Mouse (Mus musculus) hindbrain, embryonic 12.5 days (tissue): ENCODE measurements around the gene Rasip1. TPM values are rescaled to one million over a fixed set of nuclear protein-coding genes. Genes with fewer than 3 reads are reported as not detected.
A peak's percentile ranks its signal among the peaks of the same experiment; 100 is the strongest.

Experiments used
- ATAC-seq: fragments of 200-750 bp; cut with Nextera tagmentation; 2 replicates; pipeline ENCODE4 v1.8.0; 2017; ENCODE audit warnings: moderate TSS enrichment; ENCODE audit not compliant: low FRiP score
- H3K27ac ChIP-seq: fragments of 300-500 bp; sonication (generic); 2 replicates; pipeline ENCODE4 v1.5.1; 2016; ENCODE audit warnings: mild to moderate bottlenecking
- H3K27me3 ChIP-seq: fragments of 300-500 bp; sonication (generic); 2 replicates; pipeline ENCODE4 v1.6.1; 2016; ENCODE audit warnings: mild to moderate bottlenecking
- H3K36me3 ChIP-seq: fragments of 300-500 bp; sonication (generic); 2 replicates; pipeline ENCODE4 v1.6.1; 2016; ENCODE audit warnings: mild to moderate bottlenecking
- H3K4me1 ChIP-seq: fragments of 300-500 bp; sonication (generic); 2 replicates; pipeline ENCODE4 v1.6.1; 2016
- H3K4me2 ChIP-seq: fragments of 300-500 bp; sonication (generic); replicated peaks from 2 replicates; pipeline ENCODE4 v1.6.1; 2016; ENCODE audit warnings: mild to moderate bottlenecking
- H3K4me3 ChIP-seq: fragments of 300-500 bp; sonication (generic); 2 replicates; pipeline ENCODE4 v1.5.1; 2016; ENCODE audit warnings: mild to moderate bottlenecking
- H3K9ac ChIP-seq: fragments of 300-500 bp; sonication (generic); 2 replicates; pipeline ENCODE4 v1.6.1; 2016; ENCODE audit warnings: mild to moderate bottlenecking, moderate library complexity
- H3K9me3 ChIP-seq: fragments of 300-500 bp; sonication (generic); replicated peaks from 2 replicates; pipeline ENCODE4 v1.6.1; 2016; ENCODE audit warnings: mild to moderate bottlenecking
- WGBS: fragments of 180-500 bp; shearing (Covaris S2); methylation state at CpG from one replicate; pipeline ENCODE4 v1.1.7; 2016; 5-methylcytosine and 5-hydroxymethylcytosine counted together
- polyA plus RNA-seq: library from polyadenylated mRNA; unstranded; fragments of >200 nt; fragmentation: Nextera tagmentation; extraction: Ambion mirVana; gene quantifications from 2 replicates; pipeline ENCODE4 v1.2.1, GENCODE M21; 2016

Rasip1 gene
- polyA plus RNA-seq, 1 experiment from 2014 or later = 15.6 TPM

DNA sequence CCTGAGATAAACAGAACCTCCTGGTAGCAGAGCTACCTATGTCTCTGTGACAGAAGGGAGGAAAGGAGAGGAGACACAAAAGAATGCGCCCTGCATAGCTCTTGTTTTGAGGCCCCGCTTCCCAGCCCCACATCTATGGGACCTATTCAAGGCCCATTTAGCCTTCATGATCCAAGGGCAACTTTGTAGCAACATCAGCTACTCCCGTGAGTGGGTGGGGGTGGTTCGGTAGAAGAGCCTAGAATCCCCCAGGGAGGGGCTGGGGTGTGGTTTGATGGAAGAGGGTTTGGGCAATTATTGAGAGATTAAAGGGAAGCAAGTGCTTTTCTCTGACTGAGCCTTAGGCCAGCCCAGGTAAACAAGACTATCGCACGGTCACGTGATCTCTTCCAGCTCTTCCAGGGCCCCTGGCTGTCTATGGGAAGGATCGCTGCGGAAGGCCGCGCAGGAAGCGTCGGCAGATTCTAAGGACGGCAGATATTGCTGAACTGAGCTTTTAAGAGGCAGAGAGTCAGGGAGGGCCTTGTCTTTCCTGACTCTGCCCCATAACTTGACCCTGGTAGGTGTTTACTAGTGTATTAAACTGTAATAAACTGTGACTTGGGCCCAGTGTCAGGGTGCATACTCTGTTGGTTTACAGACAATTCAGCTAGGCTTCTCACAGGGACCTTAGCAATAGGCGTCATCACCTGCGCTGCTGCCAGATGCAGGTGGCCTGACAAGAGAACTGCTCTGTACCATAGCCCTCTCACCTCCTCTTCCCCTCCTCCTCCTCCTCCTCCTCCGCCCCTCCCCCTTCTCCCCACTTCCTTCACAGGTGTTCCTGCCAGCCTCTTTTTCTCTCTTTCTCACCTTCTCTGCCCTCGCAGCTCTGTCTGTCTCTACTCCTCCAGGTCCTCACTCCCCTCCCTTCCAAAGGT, 28.1 kb upstream of the Rasip1 start:
- Histone ChIP-seq H3K4me1 (no peaks in the 10 kb centered on the region), H3K27me3 (no peaks in the 10 kb centered on the region), H3K9me3 (no peaks in the 10 kb centered on the region), H3K36me3 (no peaks in the 10 kb centered on the region), H3K27ac (no peak overlapping the region), H3K4me2 (no peak overlapping the region), H3K9ac (no peak overlapping the region), H3K4me3 (no peak overlapping the region)
- ATAC-seq = no peak
- WGBS = 47% methylated on average over 18 of the region's 18 CpGs

DNA sequence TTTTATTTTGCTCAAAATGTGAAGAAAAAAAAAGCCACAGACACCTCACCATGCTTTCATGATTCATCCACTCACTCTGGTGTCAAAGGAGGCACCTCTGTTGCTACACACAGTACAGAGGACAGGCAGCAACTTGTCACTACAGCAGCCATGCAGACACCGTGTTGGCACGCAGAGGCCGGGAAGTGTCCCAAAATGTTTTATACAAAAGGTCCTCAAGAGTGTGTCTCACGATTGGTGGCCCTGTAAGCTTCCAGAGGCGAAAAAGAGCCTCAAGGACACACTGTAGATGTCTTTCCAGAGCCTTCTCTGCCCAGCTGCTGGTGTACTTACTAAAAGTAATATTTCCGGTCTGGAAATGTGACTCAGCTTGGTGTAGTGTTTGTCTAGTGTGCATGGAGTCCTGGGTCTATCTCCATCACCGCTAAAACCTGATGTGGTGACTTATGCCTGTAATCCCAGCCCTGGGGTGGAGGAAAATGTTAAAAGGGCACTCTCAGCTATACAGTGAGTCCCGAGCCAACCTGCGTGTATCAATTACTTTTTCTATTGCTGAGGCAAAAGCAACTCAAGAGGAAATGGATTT, 21.5 kb upstream of the Rasip1 start:
- H3K36me3 ChIP-seq = no peaks in the 10 kb centered on the region
- no peak for ATAC-seq
- H3K4me1 ChIP-seq = no peaks in the 10 kb centered on the region
- no peak overlapping the region for H3K9ac ChIP-seq
- H3K27me3 ChIP-seq = no peaks in the 10 kb centered on the region
- H3K4me2 ChIP-seq = no peak overlapping the region
- H3K27ac ChIP-seq = no peak overlapping the region
- WGBS = 82% methylated on average over 9 of the region's 9 CpGs
- H3K4me3 ChIP-seq = no peak overlapping the region
- no peaks in the 10 kb centered on the region for H3K9me3 ChIP-seq

DNA sequence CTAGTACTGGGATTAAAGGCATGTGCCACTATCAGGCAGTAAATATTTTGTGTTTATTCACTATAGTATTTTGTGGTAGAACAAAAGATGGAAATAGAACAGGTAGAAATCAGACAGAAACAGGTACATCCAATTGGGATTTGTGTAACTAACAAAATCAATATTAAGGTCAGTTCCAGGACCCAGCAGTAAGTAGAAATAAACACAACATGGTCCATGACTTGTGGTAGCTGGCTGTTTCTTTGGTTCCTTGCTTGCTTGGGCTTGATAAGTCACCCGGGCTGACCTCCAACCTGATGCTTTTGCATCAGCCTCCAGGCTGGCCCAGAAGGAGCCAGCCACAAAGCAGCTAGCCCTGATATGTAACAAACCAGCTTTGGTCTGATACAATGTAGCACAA, 17.8 kb upstream of the Rasip1 start:
- H3K36me3 ChIP-seq = no peaks in the 10 kb centered on the region
- ATAC-seq = no peak
- no peak overlapping the region for H3K9ac ChIP-seq
- no peak overlapping the region for H3K27ac ChIP-seq
- no peaks in the 10 kb centered on the region for H3K4me1 ChIP-seq
- no peak overlapping the region for H3K4me2 ChIP-seq
- 88% methylated on average over 1 of the region's 1 CpGs for WGBS
- H3K4me3 ChIP-seq = no peak overlapping the region
- no peaks in the 10 kb centered on the region for H3K27me3 ChIP-seq
- no peaks in the 10 kb centered on the region for H3K9me3 ChIP-seq

DNA sequence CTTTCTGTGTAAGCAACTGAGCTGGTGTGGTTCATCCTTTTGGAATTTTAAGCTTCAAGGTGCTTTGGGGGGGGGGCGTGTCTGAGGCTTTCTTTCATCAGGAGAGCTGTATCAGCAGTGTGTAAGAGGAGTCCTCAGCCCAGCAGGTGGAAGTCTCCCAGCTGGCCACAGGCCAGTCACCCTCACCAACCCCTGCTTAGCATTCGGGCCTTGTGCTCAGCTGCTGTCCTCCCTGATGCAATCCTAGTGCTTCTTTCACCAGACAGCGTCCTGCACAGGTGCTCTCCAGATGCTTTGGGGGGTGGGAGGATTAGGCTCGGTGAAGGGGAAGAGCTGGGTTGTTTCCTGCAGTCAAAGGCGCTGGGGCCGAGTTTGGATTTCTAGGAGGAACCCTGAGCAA, 11.0 kb upstream of the Rasip1 start:
- Histone ChIP-seq H3K4me2 (no peak overlapping the region), H3K9me3 (no peaks in the 10 kb centered on the region), H3K4me1 (peaks cover 9% of the 10 kb centered on the region), H3K36me3 (no peaks in the 10 kb centered on the region), H3K27ac (no peak overlapping the region), H3K9ac (no peak overlapping the region), H3K4me3 (no peak overlapping the region), H3K27me3 (peaks cover 45% of the 10 kb centered on the region)
- 23% methylated on average over 6 of the region's 6 CpGs for WGBS
- no peak for ATAC-seq

- Histone ChIP-seq H3K27ac (no peak within 1 kb of the TSS), H3K4me3 (no peak within 1 kb of the TSS), H3K9me3 (no peaks in the 10 kb centered on the region), H3K27me3 (peaks cover 45% of the 10 kb centered on the region), H3K36me3 (no peaks in the 10 kb centered on the region), H3K4me2 (peak within 1 kb of the TSS; percentile 27; the same call in 1 of the 2 replicates), H3K4me1 (peaks cover 9% of the 10 kb centered on the region), H3K9ac (no peak within 1 kb of the TSS)
- WGBS = 7% methylated on average over 28 of the region's 31 CpGs
- ATAC-seq = no peak
These were observed 10.1 kb upstream of the Rasip1 start, which contains the start of gene Fut1 for GRCm38 (mm10) chr7:45617042-45617695. Fut1 (plus strand) TSS chr7:45617289.

GRCm38 (mm10) chr7:45618316-45618715, 9.0 kb upstream of the Rasip1 start:
- Histone ChIP-seq H3K27ac (no peak overlapping the region), H3K4me1 (peaks cover 9% of the 10 kb centered on the region), H3K36me3 (no peaks in the 10 kb centered on the region), H3K27me3 (peaks cover 45% of the 10 kb centered on the region), H3K4me2 (no peak overlapping the region), H3K9ac (no peak overlapping the region), H3K4me3 (no peak overlapping the region), H3K9me3 (no peaks in the 10 kb centered on the region)
- ATAC-seq = no peak
- 80% methylated on average over 5 of the region's 5 CpGs for WGBS

- ATAC-seq = no peak
- peaks cover 9% of the 10 kb centered on the region for H3K4me1 ChIP-seq
- no peak overlapping the region for H3K4me3 ChIP-seq
- H3K9me3 ChIP-seq = no peaks in the 10 kb centered on the region
- no peak overlapping the region for H3K4me2 ChIP-seq
- WGBS = 91% methylated on average over 5 of the region's 5 CpGs
- peaks cover 45% of the 10 kb centered on the region for H3K27me3 ChIP-seq
- no peak overlapping the region for H3K9ac ChIP-seq
- no peak overlapping the region for H3K27ac ChIP-seq
- H3K36me3 ChIP-seq = no peaks in the 10 kb centered on the region
These were observed 7.7 kb upstream of the Rasip1 start for GRCm38 (mm10) chr7:45619592-45619991.

GRCm38 (mm10) chr7:45621443-45621842, 5.8 kb upstream of the Rasip1 start, which contains the start of gene Izumo1:
Izumo1 (plus strand) TSS chr7:45621811.
- Histone ChIP-seq H3K4me3 (no peak within 1 kb of the TSS), H3K27me3 (peaks cover 34% of the 10 kb centered on the region), H3K36me3 (no peaks in the 10 kb centered on the region), H3K9me3 (no peaks in the 10 kb centered on the region), H3K4me1 (peaks cover 6% of the 10 kb centered on the region), H3K27ac (no peak within 1 kb of the TSS), H3K4me2 (no peak within 1 kb of the TSS), H3K9ac (no peak within 1 kb of the TSS)
- no peak for ATAC-seq
- WGBS = 33% methylated on average over 9 of the region's 9 CpGs

- 93% methylated on average over 11 of the region's 11 CpGs for WGBS
- peaks cover 37% of the 10 kb centered on the region for H3K27me3 ChIP-seq
- H3K9ac ChIP-seq = no peak overlapping the region
- H3K4me2 ChIP-seq = no peak overlapping the region
- H3K27ac ChIP-seq = no peak overlapping the region
- H3K4me1 ChIP-seq = peaks cover 10% of the 10 kb centered on the region
- no peak for ATAC-seq
- H3K4me3 ChIP-seq = no peak overlapping the region
- no peaks in the 10 kb centered on the region for H3K9me3 ChIP-seq
- H3K36me3 ChIP-seq = no peaks in the 10 kb centered on the region
These were observed 3.8 kb upstream of the Rasip1 start for GRCm38 (mm10) chr7:45623507-45623906.

- no peak overlapping the region for H3K4me3 ChIP-seq
- WGBS = 83% methylated on average over 3 of the region's 3 CpGs
- 0 out of 2 replicates have a peak overlapping the region, but pooled peaks have one; percentile 2 for H3K9ac ChIP-seq
- no peak overlapping the region for H3K4me2 ChIP-seq
- H3K36me3 ChIP-seq = no peaks in the 10 kb centered on the region
- H3K4me1 ChIP-seq = peaks cover 12% of the 10 kb centered on the region
- peaks cover 33% of the 10 kb centered on the region for H3K27me3 ChIP-seq
- no peak overlapping the region for H3K27ac ChIP-seq
- H3K9me3 ChIP-seq = no peaks in the 10 kb centered on the region
- no peak for ATAC-seq
These were observed 2.6 kb upstream of the Rasip1 start for GRCm38 (mm10) chr7:45624718-45625117.

DNA sequence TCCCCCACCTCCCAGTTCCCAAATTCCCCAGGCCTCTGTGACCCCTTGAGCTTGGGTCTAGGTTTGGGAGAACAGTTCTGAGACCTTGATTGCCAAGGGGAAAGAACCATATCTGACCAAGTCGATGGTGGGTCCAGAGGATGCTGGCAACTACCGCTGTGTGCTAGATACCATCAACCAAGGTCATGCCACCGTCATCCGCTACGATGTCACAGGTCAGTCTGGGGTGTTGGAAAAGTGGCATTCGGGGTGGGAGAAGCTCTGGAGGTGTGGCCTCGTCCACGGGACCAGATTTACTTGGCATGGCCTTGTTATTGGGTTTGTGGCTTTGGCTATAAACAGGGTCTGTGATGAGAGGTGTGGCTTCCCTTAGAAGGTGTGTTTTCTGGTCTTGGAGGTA, 1.8 kb upstream of the Rasip1 start:
- H3K9me3 ChIP-seq = no peaks in the 10 kb centered on the region
- H3K4me3 ChIP-seq = no peak overlapping the region
- no peak overlapping the region for H3K27ac ChIP-seq
- H3K27me3 ChIP-seq = peaks cover 28% of the 10 kb centered on the region
- 92% methylated on average over 8 of the region's 8 CpGs for WGBS
- H3K36me3 ChIP-seq = no peaks in the 10 kb centered on the region
- no peak for ATAC-seq
- no peak overlapping the region for H3K4me2 ChIP-seq
- H3K4me1 ChIP-seq = peaks cover 12% of the 10 kb centered on the region
- no peak overlapping the region for H3K9ac ChIP-seq

GRCm38 (mm10) chr7:45626571-45627076, 664 bp upstream of the Rasip1 start:
- ATAC-seq = no peak
- 87% methylated on average over 7 of the region's 7 CpGs for WGBS
- peaks cover 37% of the 10 kb centered on the region for H3K27me3 ChIP-seq

More at GRCm38 (mm10) chr7:45626571-45627076, 664 bp upstream of the Rasip1 start:
- Histone ChIP-seq H3K4me1 (peaks cover 12% of the 10 kb centered on the region), H3K36me3 (no peaks in the 10 kb centered on the region), H3K4me2 (no peak overlapping the region), H3K27ac (no peak overlapping the region), H3K4me3 (no peak overlapping the region), H3K9me3 (no peaks in the 10 kb centered on the region), H3K9ac (no peak overlapping the region)
